In the genomic region with DNA sequence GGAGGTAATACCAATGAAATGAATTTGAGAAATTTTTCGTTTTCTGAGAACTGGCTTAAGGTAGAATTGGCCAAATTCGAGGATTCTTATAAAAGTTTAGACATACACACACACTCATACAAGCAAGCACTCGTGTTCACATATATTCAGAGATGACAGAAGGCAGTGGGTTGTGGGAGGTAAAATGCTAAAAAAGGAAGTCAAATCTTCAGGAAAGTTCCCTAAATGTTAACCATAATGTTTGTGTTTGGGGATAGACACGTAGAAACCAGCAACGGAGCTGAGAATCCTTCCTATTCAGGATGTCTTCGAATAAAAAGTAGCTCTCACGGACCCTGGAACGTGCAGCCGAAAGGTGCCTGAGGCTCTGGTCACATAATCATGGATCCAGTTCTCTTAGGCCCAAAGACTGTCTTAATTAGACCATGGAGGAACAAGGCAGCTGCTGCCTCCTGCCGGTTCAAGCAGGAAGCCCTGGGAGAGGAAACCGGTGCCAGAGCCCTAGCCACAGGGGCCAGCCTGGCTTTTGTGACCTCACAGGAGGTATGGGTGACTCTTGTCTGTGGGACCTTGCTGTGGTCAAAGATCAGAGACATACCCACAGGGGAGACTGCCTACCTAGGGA, we compare ENCODE assay signal across 12 mouse cellular contexts. TPM values are rescaled to one million over a fixed set of nuclear protein-coding genes. Genes with fewer than 3 reads are reported as not detected.
A peak's percentile ranks its signal among the peaks of the same experiment; 100 is the strongest.
DNase-seq lines count a peak whose midpoint lies in the region; ATAC-seq and TF ChIP-seq lines count a peak whose summit lies in the region.
"Had no signal": no experiment of that assay in that cellular context is flagged by ENCODE, and none has a peak within 500 bp of the region (broad histone marks: within the 10 kb centered on the region; RNA-seq: fewer than 3 reads in every experiment).

No protein-coding gene starts in this region.

- no peaks in the 10 kb centered on the region for H3K9me3 ChIP-seq in heart, postnatal 0 days (replicated peaks; ENCODE audit: control insufficient read depth, low read length)
- no peaks in the 10 kb centered on the region for H3K9me3 ChIP-seq in midbrain, postnatal 0 days (ENCODE audit: low read length)
- H3K9me3 ChIP-seq in midbrain, embryonic 11.5 days (ENCODE audit: control insufficient read depth, low read length) = no peaks in the 10 kb centered on the region
- H3K9me3 ChIP-seq: limb, embryonic 15.5 days had no signal

- H3K27ac ChIP-seq in heart, postnatal 0 days (ENCODE audit: low read depth) = no peak overlapping the region
- no peak overlapping the region for H3K27ac ChIP-seq in midbrain, postnatal 0 days (ENCODE audit: low read depth, low read length)
- no peak overlapping the region for H3K27ac ChIP-seq in midbrain, embryonic 11.5 days (ENCODE audit: low read depth, low read length)
- no peak overlapping the region for H3K27ac ChIP-seq in cortical plate, adult 2 months (ENCODE audit: insufficient read depth, low read length)
- H3K27ac ChIP-seq: limb, embryonic 15.5 days had no signal

- no peaks in the 10 kb centered on the region for H3K36me3 ChIP-seq in heart, postnatal 0 days (replicated peaks; ENCODE audit: control insufficient read depth, insufficient read depth, low read length)
- H3K36me3 ChIP-seq in midbrain, postnatal 0 days (ENCODE audit: insufficient read depth, low read length) = no peaks in the 10 kb centered on the region
- no peaks in the 10 kb centered on the region for H3K36me3 ChIP-seq in midbrain, embryonic 11.5 days (ENCODE audit: control insufficient read depth, insufficient read depth, low read length)
- H3K36me3 ChIP-seq: limb, embryonic 15.5 days had no signal

- H3K4me3 ChIP-seq in heart, postnatal 0 days (ENCODE audit: low read depth, low read length) = no peak overlapping the region
- no peak overlapping the region for H3K4me3 ChIP-seq in midbrain, postnatal 0 days (ENCODE audit: low read depth, low read length)
- H3K4me3 ChIP-seq in midbrain, embryonic 11.5 days (ENCODE audit: low read depth, low read length) = no peak overlapping the region
- H3K4me3 ChIP-seq in cortical plate, adult 2 months (ENCODE audit: insufficient read depth, low read length) = no peak overlapping the region
- H3K4me3 ChIP-seq: limb, embryonic 15.5 days; myocyte had no signal

- DNase-seq in heart, postnatal 0 days (ENCODE audit: low spot score) = no peak
- no peak for DNase-seq in heart, adult 9 months (ENCODE audit: low spot score in 2 of 2)
- no peak for DNase-seq in midbrain, postnatal 0 days (ENCODE audit: low spot score)
- DNase-seq in midbrain, embryonic 11.5 days (ENCODE audit: low spot score, missing footprints) = no peak
- peak; percentile 25 for DNase-seq in thymus, postnatal 25 days
- DNase-seq in ovary, postnatal 14 days (ENCODE audit: low spot score) = no peak
- DNase-seq: cerebellum, adult 9-11 months had no signal

- peak; percentile 34; the same call in 1 of the 2 replicates for TF ChIP-seq CTCF in heart, postnatal 0 days (IDR thresholded peaks at IDR 0.05; ENCODE audit: low read depth)
- TF ChIP-seq CTCF in midbrain, postnatal 0 days (IDR thresholded peaks at IDR 0.05) = peak; percentile 55
- peak; percentile 25; the same call in 1 of the 2 replicates for TF ChIP-seq CTCF in cortical plate, adult 2 months (IDR thresholded peaks at IDR 0.05; ENCODE audit: extremely low read depth, insufficient read depth, low read length)

- peaks cover 39% of the 10 kb centered on the region for H3K27me3 ChIP-seq in heart, postnatal 0 days (ENCODE audit: control insufficient read depth, insufficient read depth, low read length)
- 0 out of 2 replicates have a peak, but pooled peaks cover 7% of the 10 kb centered on the region for H3K27me3 ChIP-seq in midbrain, postnatal 0 days (ENCODE audit: insufficient read depth, low read length)
- peaks cover 13% of the 10 kb centered on the region; the same call in 1 of the 2 replicates for H3K27me3 ChIP-seq in midbrain, embryonic 11.5 days (ENCODE audit: control insufficient read depth, insufficient read depth, low read length)

- ATAC-seq in heart, postnatal 0 days (ENCODE audit: insufficient read depth, low read depth) = no peak
- no peak for ATAC-seq in midbrain, postnatal 0 days (ENCODE audit: low FRiP score)
- no peak for ATAC-seq in midbrain, embryonic 11.5 days (ENCODE audit: low FRiP score)
- no peak for ATAC-seq in monocyte, adult 5-6 weeks (replicated peaks; ENCODE audit: insufficient number of reproducible peaks, low FRiP score, low TSS enrichment, poor library complexity, severe bottlenecking)

- no peak overlapping the region for H3K9ac ChIP-seq in heart, postnatal 0 days (replicated peaks; ENCODE audit: low read depth, low read length)
- H3K9ac ChIP-seq in midbrain, postnatal 0 days (replicated peaks; ENCODE audit: low read length, poor library complexity, severe bottlenecking) = no peak overlapping the region
- no peak overlapping the region for H3K9ac ChIP-seq in midbrain, embryonic 11.5 days (ENCODE audit: low read length)
- H3K9ac ChIP-seq: limb, embryonic 15.5 days had no signal

- TF ChIP-seq POLR2A in cortical plate, adult 2 months (IDR thresholded peaks at IDR 0.05; ENCODE audit: extremely low read depth, insufficient read depth, low read length) = no peak

- H3K4me2 ChIP-seq in heart, postnatal 0 days (ENCODE audit: low read depth, low read length) = no peak overlapping the region
- H3K4me2 ChIP-seq in midbrain, postnatal 0 days (ENCODE audit: low read depth, low read length, poor library complexity, severe bottlenecking) = no peak overlapping the region
- H3K4me2 ChIP-seq in midbrain, embryonic 11.5 days = no peak overlapping the region
- H3K4me2 ChIP-seq: limb, embryonic 15.5 days had no signal

- no peak for TF ChIP-seq EP300 in heart, postnatal 0 days (IDR thresholded peaks at IDR 0.05; ENCODE audit: low read depth)

- H3K4me1 ChIP-seq in heart, postnatal 0 days (ENCODE audit: control insufficient read depth, insufficient read depth) = no peaks in the 10 kb centered on the region
- H3K4me1 ChIP-seq in midbrain, postnatal 0 days (ENCODE audit: insufficient read depth, low read length) = no peaks in the 10 kb centered on the region
- H3K4me1 ChIP-seq in midbrain, embryonic 11.5 days (ENCODE audit: control insufficient read depth, insufficient read depth, low read length) = 0 out of 2 replicates have a peak, but pooled peaks cover 2% of the 10 kb centered on the region
- peaks cover 4% of the 10 kb centered on the region; the same call in 1 of the 2 replicates for H3K4me1 ChIP-seq in cortical plate, adult 2 months (ENCODE audit: control insufficient read depth, insufficient read depth, low read length)

- 65% methylated on average over 11 of the region's 11 CpGs for WGBS in heart, postnatal 0 days
- 65% methylated on average over 11 of the region's 11 CpGs for WGBS in midbrain, postnatal 0 days
- 65% methylated on average over 11 of the region's 11 CpGs for WGBS in midbrain, embryonic 11.5 days

RNA-seq across cellular contexts. Expression of a gene that starts 4.9 kb away (rescaled TPM):
- total RNA-seq in heart, postnatal 0 days (2014; rRNA removed; ENCODE audit: low replicate concordance) = not detected in 2 replicates
- polyA plus RNA-seq in heart, postnatal 0 days (2015; fragmentation: Nextera tagmentation; extraction: Ambion mirVana) = not detected in 2 replicates
- total RNA-seq in midbrain, postnatal 0 days (2014; rRNA removed) = not detected in 2 replicates
- polyA plus RNA-seq in midbrain, postnatal 0 days (2015; fragmentation: Nextera tagmentation; extraction: Ambion mirVana) = 0.91 and 1.4 TPM in 2 replicates
- polyA plus RNA-seq in midbrain, embryonic 11.5 days (2014; fragmentation: Nextera tagmentation; extraction: Ambion mirVana) = not detected in 2 replicates
- 1.5 and 2.0 TPM in 2 replicates for polyA plus RNA-seq in cortical plate, adult 2 months (2012; rRNA removed)
- not detected in 3 replicates for total RNA-seq in monocyte, adult 5-6 weeks (2017)
- polyA plus RNA-seq: intestine, embryonic 14.5 days; limb, embryonic 15.5 days; myocyte had no signal

RNA-seq across cellular contexts. Expression of a gene that starts 24.2 kb away (rescaled TPM):
- total RNA-seq in heart, postnatal 0 days (2014; rRNA removed; ENCODE audit: low replicate concordance) = not detected in 2 replicates
- polyA plus RNA-seq in heart, postnatal 0 days (2015; fragmentation: Nextera tagmentation; extraction: Ambion mirVana) = not detected in 2 replicates
- total RNA-seq in midbrain, postnatal 0 days (2014; rRNA removed) = 43.4 and 43.9 TPM in 2 replicates
- polyA plus RNA-seq in midbrain, postnatal 0 days (2015; fragmentation: Nextera tagmentation; extraction: Ambion mirVana) = 13.4 and 14.3 TPM in 2 replicates
- polyA plus RNA-seq in midbrain, embryonic 11.5 days (2014; fragmentation: Nextera tagmentation; extraction: Ambion mirVana) = 0.15 and 0.28 TPM in 2 replicates
- polyA plus RNA-seq in cortical plate, adult 2 months (2012; rRNA removed) = 11.1 and 11.3 TPM in 2 replicates
- 0.21 TPM in 1 of 3 replicates, not detected in the others for total RNA-seq in monocyte, adult 5-6 weeks (2017)
- polyA plus RNA-seq: myocyte had no signal

RNA-seq across cellular contexts. Expression of a gene that starts 42.7 kb away (rescaled TPM):
- total RNA-seq in heart, postnatal 0 days (2014; rRNA removed; ENCODE audit: low replicate concordance) = 58.3 and 101 TPM in 2 replicates
- 110 and 116 TPM in 2 replicates for polyA plus RNA-seq in heart, postnatal 0 days (2015; fragmentation: Nextera tagmentation; extraction: Ambion mirVana)
- total RNA-seq in midbrain, postnatal 0 days (2014; rRNA removed) = 91.5 and 103 TPM in 2 replicates
- 193 and 195 TPM in 2 replicates for polyA plus RNA-seq in midbrain, postnatal 0 days (2015; fragmentation: Nextera tagmentation; extraction: Ambion mirVana)
- 238 and 259 TPM in 2 replicates for polyA plus RNA-seq in midbrain, embryonic 11.5 days (2014; fragmentation: Nextera tagmentation; extraction: Ambion mirVana)
- polyA plus RNA-seq in cortical plate, adult 2 months (2012; rRNA removed) = 72.1 and 72.5 TPM in 2 replicates
- total RNA-seq in monocyte, adult 5-6 weeks (2017) = 67.2 to 76.2 TPM (median 72.3 TPM) in 3 replicates
